Mouse (Mus musculus): ENCODE results near the gene Zmym1. TPM values are rescaled to one million over a fixed set of nuclear protein-coding genes. Genes with fewer than 3 reads are reported as not detected.

Gene Zmym1
- polyA plus RNA-seq, 1 experiment from 2014 or later: 31.5 TPM

GRCm38 (mm10) chr4:127037908-127038827, 22.8 kb downstream of the Zmym1 start:
- H3K4me1 ChIP-seq (ENCODE audit: control insufficient read depth, insufficient read depth, low read length): no peaks in the 10 kb centered on the region
- H3K9ac ChIP-seq (ENCODE audit: low read length): no peak overlapping the region
- ATAC-seq: no peak
- peaks cover 90% of the 10 kb centered on the region for H3K36me3 ChIP-seq (ENCODE audit: control insufficient read depth, insufficient read depth, low read length)
- H3K4me2 ChIP-seq (ENCODE audit: low read length): no peak overlapping the region
- no peaks in the 10 kb centered on the region for H3K27me3 ChIP-seq (replicated peaks; ENCODE audit: control insufficient read depth, insufficient read depth, low read length)
- no peaks in the 10 kb centered on the region for H3K9me3 ChIP-seq (replicated peaks; ENCODE audit: control insufficient read depth, low read length)
- DNase-seq (ENCODE audit: low spot score): no peak
- WGBS: 89% methylated on average over 8 of the region's 8 CpGs
- no peak overlapping the region for H3K27ac ChIP-seq (ENCODE audit: low read depth, low read length)
- H3K4me3 ChIP-seq (ENCODE audit: low read depth, low read length): no peak overlapping the region

DNA sequence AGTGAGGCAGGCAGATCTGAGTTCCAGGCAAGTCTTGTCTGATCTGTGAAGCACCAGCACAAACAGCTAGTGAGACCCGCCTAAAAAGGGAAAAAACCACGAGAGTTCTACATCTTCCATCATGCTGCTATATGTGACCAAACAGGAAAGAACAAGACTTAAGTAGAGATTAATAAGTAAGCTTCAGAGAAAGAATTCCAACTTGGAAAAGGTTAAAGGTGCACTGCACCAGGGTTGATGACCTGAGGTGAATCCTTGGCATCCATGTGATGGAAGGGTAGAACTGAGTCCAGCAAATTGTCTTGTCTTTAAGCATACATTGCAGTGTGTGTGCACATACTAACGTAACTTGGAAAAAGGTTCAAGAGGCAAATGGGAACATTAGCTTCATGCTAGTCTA, 23.8 kb downstream of the Zmym1 start:
- H3K4me1 ChIP-seq (ENCODE audit: control insufficient read depth, insufficient read depth, low read length): no peaks in the 10 kb centered on the region
- no peak overlapping the region for H3K4me2 ChIP-seq (ENCODE audit: low read length)
- no peak overlapping the region for H3K4me3 ChIP-seq (ENCODE audit: low read depth, low read length)
- ATAC-seq: no peak
- H3K27ac ChIP-seq (ENCODE audit: low read depth, low read length): no peak overlapping the region
- H3K9ac ChIP-seq (ENCODE audit: low read length): no peak overlapping the region
- no peaks in the 10 kb centered on the region for H3K27me3 ChIP-seq (replicated peaks; ENCODE audit: control insufficient read depth, insufficient read depth, low read length)
- no peaks in the 10 kb centered on the region for H3K9me3 ChIP-seq (replicated peaks; ENCODE audit: control insufficient read depth, low read length)
- WGBS: 96% methylated on average over 3 of the region's 3 CpGs
- DNase-seq (ENCODE audit: low spot score): no peak
- H3K36me3 ChIP-seq (ENCODE audit: control insufficient read depth, insufficient read depth, low read length): peaks cover 92% of the 10 kb centered on the region

DNA sequence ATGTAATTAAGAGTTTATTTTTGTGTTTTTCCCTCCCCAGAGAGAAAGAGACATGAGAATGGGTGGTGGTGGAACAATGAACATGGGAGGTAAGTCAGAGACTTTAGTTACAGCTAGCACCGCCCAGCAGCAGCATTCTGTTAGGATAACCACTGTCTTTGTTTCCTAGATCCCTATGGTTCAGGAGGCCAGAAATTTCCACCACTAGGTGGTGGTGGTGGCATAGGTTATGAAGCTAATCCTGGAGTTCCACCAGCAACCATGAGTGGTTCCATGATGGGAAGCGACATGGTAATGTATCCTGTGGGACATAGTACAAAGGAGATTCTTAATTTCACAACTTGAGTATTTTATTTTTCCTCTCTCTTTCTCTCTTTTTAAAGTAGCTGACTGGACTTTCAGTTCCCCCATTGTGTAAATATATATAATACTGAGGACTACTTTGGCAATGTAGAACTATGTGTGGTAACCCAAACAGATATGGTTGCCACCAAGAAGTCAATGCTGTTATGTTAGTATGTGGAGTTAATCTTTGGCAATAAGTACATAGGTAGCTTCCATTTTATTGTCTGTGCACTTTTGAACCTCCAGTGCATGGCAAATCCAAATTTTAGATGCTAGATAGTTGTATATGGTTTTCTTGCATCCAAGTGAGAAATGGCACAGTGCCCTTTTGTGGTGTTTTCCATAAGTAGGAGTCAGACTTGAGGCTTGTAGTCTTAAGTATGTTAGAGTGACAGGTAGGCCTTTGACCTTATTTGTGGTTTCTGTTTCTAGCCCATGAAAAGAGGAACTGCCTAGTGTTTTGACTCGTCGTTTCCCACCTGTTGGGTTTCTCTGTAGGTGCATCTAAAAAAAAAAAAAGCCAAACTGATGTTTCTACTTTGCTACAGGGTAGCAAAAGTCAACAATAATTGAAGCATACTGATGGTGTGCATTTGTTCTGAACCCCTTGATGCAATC, 33.4 kb downstream of the Zmym1 start:
- Histone ChIP-seq H3K9ac (ENCODE audit: low read length) (no peak overlapping the region), H3K4me1 (ENCODE audit: control insufficient read depth, insufficient read depth, low read length) (peaks cover 25% of the 10 kb centered on the region), H3K9me3 (replicated peaks; ENCODE audit: control insufficient read depth, low read length) (no peaks in the 10 kb centered on the region), H3K4me3 (ENCODE audit: low read depth, low read length) (no peak overlapping the region), H3K27me3 (replicated peaks; ENCODE audit: control insufficient read depth, insufficient read depth, low read length) (no peaks in the 10 kb centered on the region), H3K4me2 (ENCODE audit: low read length) (no peak overlapping the region), H3K27ac (ENCODE audit: low read depth, low read length) (no peak overlapping the region), H3K36me3 (ENCODE audit: control insufficient read depth, insufficient read depth, low read length) (peaks cover 95% of the 10 kb centered on the region)
- 72% methylated on average over 4 of the region's 4 CpGs for WGBS
- DNase-seq (ENCODE audit: low spot score) (peak; percentile 71), ATAC-seq (peak; percentile 38; the same call in 1 of the 2 replicates)

DNA sequence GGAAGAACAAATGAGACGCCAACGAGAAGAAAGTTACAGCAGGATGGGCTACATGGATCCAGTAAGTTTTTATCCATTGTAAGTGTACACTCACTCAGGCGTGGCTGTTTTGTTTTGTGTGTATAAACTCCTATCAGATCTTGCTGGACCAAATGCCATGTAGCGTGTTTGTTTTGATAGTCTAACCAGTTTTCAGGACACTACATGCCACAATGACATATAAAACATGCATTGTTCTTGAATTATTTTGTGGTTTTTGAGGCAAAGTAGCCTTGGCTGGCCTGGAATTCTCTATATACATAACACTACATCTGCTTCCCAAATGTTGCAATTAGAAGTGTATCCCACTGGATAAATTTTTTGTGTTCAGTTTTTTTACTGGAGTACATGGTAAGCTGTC, 34.1 kb downstream of the Zmym1 start:
- Histone ChIP-seq H3K27me3 (replicated peaks; ENCODE audit: control insufficient read depth, insufficient read depth, low read length) (no peaks in the 10 kb centered on the region), H3K4me1 (ENCODE audit: control insufficient read depth, insufficient read depth, low read length) (peaks cover 25% of the 10 kb centered on the region), H3K36me3 (ENCODE audit: control insufficient read depth, insufficient read depth, low read length) (peaks cover 89% of the 10 kb centered on the region), H3K27ac (ENCODE audit: low read depth, low read length) (no peak overlapping the region), H3K9me3 (replicated peaks; ENCODE audit: control insufficient read depth, low read length) (no peaks in the 10 kb centered on the region), H3K4me2 (ENCODE audit: low read length) (no peak overlapping the region), H3K9ac (ENCODE audit: low read length) (no peak overlapping the region), H3K4me3 (ENCODE audit: low read depth, low read length) (no peak overlapping the region)
- no peak for DNase-seq (ENCODE audit: low spot score)
- no peak for ATAC-seq
- WGBS: 87% methylated on average over 4 of the region's 4 CpGs

GRCm38 (mm10) chr4:127024240-127024639, 36.7 kb downstream of the Zmym1 start:
- Histone ChIP-seq H3K4me3 (ENCODE audit: low read depth, low read length) (peak overlapping the region; percentile 100), H3K9me3 (replicated peaks; ENCODE audit: control insufficient read depth, low read length) (no peaks in the 10 kb centered on the region), H3K9ac (ENCODE audit: low read length) (peak overlapping the region; percentile 100), H3K4me1 (ENCODE audit: control insufficient read depth, insufficient read depth, low read length) (peaks cover 25% of the 10 kb centered on the region), H3K36me3 (ENCODE audit: control insufficient read depth, insufficient read depth, low read length) (peaks cover 64% of the 10 kb centered on the region), H3K27ac (ENCODE audit: low read depth, low read length) (no peak overlapping the region), H3K4me2 (ENCODE audit: low read length) (peak overlapping the region; percentile 91), H3K27me3 (replicated peaks; ENCODE audit: control insufficient read depth, insufficient read depth, low read length) (no peaks in the 10 kb centered on the region)
- DNase-seq (ENCODE audit: low spot score): no peak
- no peak for ATAC-seq
- WGBS: 71% methylated on average over 1 of the region's 1 CpGs

GRCm38 (mm10) chr4:127023201-127023600, 37.8 kb downstream of the Zmym1 start:
- no peak overlapping the region for H3K27ac ChIP-seq (ENCODE audit: low read depth, low read length)
- 3% methylated on average over 9 of the region's 9 CpGs for WGBS
- H3K4me3 ChIP-seq (ENCODE audit: low read depth, low read length): peak overlapping the region; percentile 100
- ATAC-seq: no peak
- H3K36me3 ChIP-seq (ENCODE audit: control insufficient read depth, insufficient read depth, low read length): peaks cover 58% of the 10 kb centered on the region
- peak overlapping the region; percentile 100 for H3K9ac ChIP-seq (ENCODE audit: low read length)
- H3K9me3 ChIP-seq (replicated peaks; ENCODE audit: control insufficient read depth, low read length): no peaks in the 10 kb centered on the region
- no peak for DNase-seq (ENCODE audit: low spot score)
- peak overlapping the region; percentile 91 for H3K4me2 ChIP-seq (ENCODE audit: low read length)
- peaks cover 25% of the 10 kb centered on the region for H3K4me1 ChIP-seq (ENCODE audit: control insufficient read depth, insufficient read depth, low read length)
- H3K27me3 ChIP-seq (replicated peaks; ENCODE audit: control insufficient read depth, insufficient read depth, low read length): no peaks in the 10 kb centered on the region

GRCm38 (mm10) chr4:127021989-127022626, 38.8 kb downstream of the Zmym1 start:
- Histone ChIP-seq H3K27me3 (replicated peaks; ENCODE audit: control insufficient read depth, insufficient read depth, low read length) (no peaks in the 10 kb centered on the region), H3K4me3 (ENCODE audit: low read depth, low read length) (peak overlapping the region; percentile 100), H3K4me2 (ENCODE audit: low read length) (peak overlapping the region; percentile 91), H3K4me1 (ENCODE audit: control insufficient read depth, insufficient read depth, low read length) (peaks cover 25% of the 10 kb centered on the region), H3K9ac (ENCODE audit: low read length) (peak overlapping the region; percentile 100), H3K27ac (ENCODE audit: low read depth, low read length) (peak overlapping the region; percentile 99), H3K9me3 (replicated peaks; ENCODE audit: control insufficient read depth, low read length) (no peaks in the 10 kb centered on the region), H3K36me3 (ENCODE audit: control insufficient read depth, insufficient read depth, low read length) (peaks cover 47% of the 10 kb centered on the region)
- under 1% methylated on average over 50 of the region's 53 CpGs for WGBS
- DNase-seq (ENCODE audit: low spot score) (peak; percentile 94), ATAC-seq (peak; percentile 64)

- H3K9ac ChIP-seq (ENCODE audit: low read length): peak within 1 kb of the TSS; percentile 100
- peak within 1 kb of the TSS; percentile 91 for H3K4me2 ChIP-seq (ENCODE audit: low read length)
- H3K27ac ChIP-seq (ENCODE audit: low read depth, low read length): peak within 1 kb of the TSS; percentile 99
- DNase-seq (ENCODE audit: low spot score) (peak; percentile 100), ATAC-seq (peak; percentile 97)
- WGBS: 1% methylated on average over 75 of the region's 87 CpGs
- H3K36me3 ChIP-seq (ENCODE audit: control insufficient read depth, insufficient read depth, low read length): peaks cover 39% of the 10 kb centered on the region
- H3K4me3 ChIP-seq (ENCODE audit: low read depth, low read length): peak within 1 kb of the TSS; percentile 100
- no peaks in the 10 kb centered on the region for H3K27me3 ChIP-seq (replicated peaks; ENCODE audit: control insufficient read depth, insufficient read depth, low read length)
- peaks cover 22% of the 10 kb centered on the region for H3K4me1 ChIP-seq (ENCODE audit: control insufficient read depth, insufficient read depth, low read length)
- H3K9me3 ChIP-seq (replicated peaks; ENCODE audit: control insufficient read depth, low read length): no peaks in the 10 kb centered on the region
Observed at GRCm38 (mm10) chr4:127021151-127021945, 39.6 kb downstream of the Zmym1 start, which contains the start of gene Sfpq. Gene Sfpq, plus strand, starts transcription at chr4:127021324.

Measured in forebrain, embryonic 14.5 days (tissue).